Mouse (Mus musculus) spleen, adult 2 months (tissue): ENCODE results near the gene Rbl1.

Source experiments
- CTCF ChIP-seq: fragments of 200-500 bp; IDR thresholded peaks from 2 replicates; pipeline ENCODE4 v1.5.1; 2011; ENCODE audit warnings: mild to moderate bottlenecking, inconsistent platforms; ENCODE audit not compliant: insufficient read depth, insufficient read length, insufficient replicate concordance; ENCODE audit errors: extremely low read depth
- POLR2A ChIP-seq: fragments of 200-500 bp; IDR thresholded peaks from 2 replicates; pipeline ENCODE4 v1.6.1; 2011; ENCODE audit warnings: low read depth, low read length, inconsistent platforms

DNA sequence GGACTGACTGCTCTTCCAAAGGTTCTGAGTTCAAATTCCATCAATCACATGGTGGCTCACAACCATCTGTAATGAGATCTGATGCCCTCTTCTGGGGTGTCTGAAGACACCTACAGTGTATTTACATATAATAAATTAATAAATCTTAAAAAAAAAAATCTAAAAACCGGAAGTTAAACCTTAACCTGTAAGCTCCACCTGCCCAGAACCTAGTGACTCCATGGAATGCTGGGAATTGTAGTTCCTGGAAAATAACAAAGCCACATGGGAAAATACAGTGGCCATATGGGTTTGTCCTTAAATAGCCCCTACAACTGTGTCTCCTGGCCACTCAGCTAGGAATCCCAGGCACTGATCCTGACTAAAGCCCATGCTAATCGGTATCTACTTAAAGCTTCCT, 41.3 kb upstream of the Rbl1 start:
- TF ChIP-seq POLR2A (no peak), CTCF (no peak)
